Mouse (Mus musculus) bone marrow macrophage, adult 2 months (primary cell): ENCODE measurements around the gene Il4.

ENCODE experiments used
- CTCF ChIP-seq: IDR thresholded peaks from 2 replicates; pipeline ENCODE4 v1.5.1; 2012; ENCODE audit warnings: low read depth, mild to moderate bottlenecking, low read length, moderate library complexity
- POLR2A ChIP-seq: IDR thresholded peaks from 2 replicates; pipeline ENCODE4 v1.6.1; 2012; ENCODE audit warnings: mild to moderate bottlenecking, low read depth, low read length, borderline replicate concordance

DNA sequence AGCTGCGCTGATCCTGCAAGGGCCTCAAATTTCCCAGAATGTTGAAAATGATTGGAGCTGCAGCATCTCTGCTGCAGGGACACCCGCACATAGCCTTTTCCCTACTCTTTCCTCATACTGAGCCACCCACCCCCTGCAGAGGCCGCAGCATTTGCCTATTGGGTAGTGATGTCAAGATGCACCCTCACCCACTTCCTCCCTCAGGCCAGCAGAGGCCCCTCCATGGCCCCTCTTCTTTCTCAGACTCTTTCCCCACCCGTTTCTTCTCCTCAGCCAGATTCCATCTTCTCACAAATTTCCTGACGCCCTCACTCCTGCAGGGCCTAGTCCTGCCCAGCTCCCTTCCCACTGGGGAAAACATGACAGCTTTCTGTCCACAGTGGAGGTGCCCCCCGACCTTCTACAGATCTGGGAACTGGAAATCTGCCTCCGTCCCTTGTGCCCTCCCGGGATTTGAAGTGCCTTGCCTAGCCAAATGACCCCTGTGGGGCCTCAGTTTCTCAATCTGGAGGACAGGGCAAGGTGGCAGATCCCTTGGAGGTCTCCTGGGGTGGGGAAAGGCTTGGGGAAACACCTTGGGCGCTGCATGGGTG is 17.2 kb upstream of the Il4 start:
- TF ChIP-seq POLR2A (no peak), CTCF (no peak)
